In genomic region chr17:35379729-35380451, GRCm38 (mm10) we compare ENCODE assay signal across 7 mouse cellular contexts. TPM values are rescaled to one million over a fixed set of nuclear protein-coding genes. Genes with fewer than 3 reads are reported as not detected.
DNase-seq lines count a peak whose midpoint lies in the region; ATAC-seq and TF ChIP-seq lines count a peak whose summit lies in the region.

No protein-coding gene starts in this region.

- no peak overlapping the region for H3K27ac ChIP-seq in intestine, embryonic 16.5 days (ENCODE audit: low read length)
- no peak overlapping the region for H3K27ac ChIP-seq in neural tube, embryonic 12.5 days

- 1% methylated on average over 67 of the region's 70 CpGs for WGBS in intestine, embryonic 16.5 days
- WGBS in neural tube, embryonic 12.5 days, result under 1% methylated on average over 70 of the region's 70 CpGs

- TF ChIP-seq CTCF in brain, embryonic 14.5 days (IDR thresholded peaks at IDR 0.05; ENCODE audit: borderline replicate concordance, extremely low read depth, insufficient read depth, insufficient read length), result no peak

- H3K9me3 ChIP-seq in intestine, embryonic 16.5 days (ENCODE audit: control insufficient read depth, low read length), result no peaks in the 10 kb centered on the region; the same call in 1 of the 2 replicates
- H3K9me3 ChIP-seq in neural tube, embryonic 12.5 days, result 0 out of 2 replicates have a peak, but pooled peaks cover 3% of the 10 kb centered on the region

- intact Hi-C loops in gastrocnemius, postnatal 14 days (cut with DNase I; ENCODE audit: low total_unique reads), result no loop called here

- ATAC-seq in intestine, embryonic 16.5 days, result peak; percentile 77
- peak; percentile 71 for ATAC-seq in neural tube, embryonic 12.5 days (ENCODE audit: low FRiP score, low read depth)

- H3K9ac ChIP-seq in intestine, embryonic 16.5 days (ENCODE audit: low read depth, low read length), result peak overlapping the region; percentile 78
- H3K9ac ChIP-seq in neural tube, embryonic 12.5 days, result peak overlapping the region; percentile 59

- no peaks in the 10 kb centered on the region for H3K27me3 ChIP-seq in intestine, embryonic 16.5 days (replicated peaks; ENCODE audit: control insufficient read depth, insufficient read depth, low read length)
- H3K27me3 ChIP-seq in neural tube, embryonic 12.5 days (replicated peaks), result 0 out of 2 replicates have a peak, but pooled peaks cover 4% of the 10 kb centered on the region

- TF ChIP-seq POLR2A in brain, embryonic 14.5 days (IDR thresholded peaks at IDR 0.05; ENCODE audit: borderline replicate concordance, extremely low read depth, insufficient read depth, insufficient read length, poor library complexity, severe bottlenecking), result no peak

- H3K4me2 ChIP-seq in intestine, embryonic 16.5 days (ENCODE audit: low read depth, low read length), result peak overlapping the region; percentile 98
- peak overlapping the region; percentile 96 for H3K4me2 ChIP-seq in neural tube, embryonic 12.5 days (replicated peaks)

- no peaks in the 10 kb centered on the region for H3K36me3 ChIP-seq in intestine, embryonic 16.5 days (ENCODE audit: control insufficient read depth, insufficient read depth, low read length)
- no peaks in the 10 kb centered on the region for H3K36me3 ChIP-seq in neural tube, embryonic 12.5 days

- H3K4me3 ChIP-seq in intestine, embryonic 16.5 days (ENCODE audit: low read length), result peak overlapping the region; percentile 76
- H3K4me3 ChIP-seq in neural tube, embryonic 12.5 days, result peak overlapping the region; percentile 54

- H3K4me1 ChIP-seq in intestine, embryonic 16.5 days (ENCODE audit: control insufficient read depth, insufficient read depth, low read length), result 0 out of 2 replicates have a peak, but pooled peaks cover 3% of the 10 kb centered on the region
- 0 out of 2 replicates have a peak, but pooled peaks cover 8% of the 10 kb centered on the region for H3K4me1 ChIP-seq in neural tube, embryonic 12.5 days

- DNase-seq in Muller cell, postnatal 12 days (ENCODE audit: inconsistent ontology term), result peak; percentile 65
- peak; percentile 4 for DNase-seq in brain, embryonic 14.5 days (ENCODE audit: low read depth)
- DNase-seq in gastrocnemius, postnatal 14 days, result peak; percentile 11
- DNase-seq in lung, adult 18-20 months, result peak; percentile 50 to 60
- peak; percentile 64 for DNase-seq in thymus, postnatal 25 days

RNA-seq across cellular contexts. Expression of gene H2-Q4, which starts 0.5 kb away (rescaled TPM):
- polyA plus RNA-seq in brain, embryonic 14.5 days (2012; rRNA removed), result 2.9 and 3.0 TPM in 2 replicates
- 1 to 10 TPM; 3.0 to 4.1 TPM for total RNA-seq in gastrocnemius, postnatal 14 days (2021)
- 4.8 and 5.1 TPM in 2 replicates for polyA plus RNA-seq in intestine, embryonic 16.5 days (2015; fragmentation: Nextera tagmentation; extraction: Ambion mirVana)
- polyA plus RNA-seq in neural tube, embryonic 12.5 days (2016; fragmentation: Nextera tagmentation; extraction: Ambion mirVana), result 2.7 and 3.2 TPM in 2 replicates

RNA-seq across cellular contexts. Expression of gene H2-Q2, which starts 37.8 kb away (rescaled TPM):
- 0.97 and 1.4 TPM in 2 replicates for polyA plus RNA-seq in brain, embryonic 14.5 days (2012; rRNA removed)
- total RNA-seq in gastrocnemius, postnatal 14 days (2021), result under 1 TPM; 0.33 to 0.58 TPM
- 136 and 184 TPM in 2 replicates for polyA plus RNA-seq in intestine, embryonic 16.5 days (2015; fragmentation: Nextera tagmentation; extraction: Ambion mirVana)
- polyA plus RNA-seq in neural tube, embryonic 12.5 days (2016; fragmentation: Nextera tagmentation; extraction: Ambion mirVana), result 0.28 and 0.42 TPM in 2 replicates

RNA-seq across cellular contexts. Expression of gene H2-Q6, which starts 44.8 kb away (rescaled TPM):
- polyA plus RNA-seq in brain, embryonic 14.5 days (2012; rRNA removed), result 0.57 and 0.58 TPM in 2 replicates
- under 1 TPM in 1 of 2 experiments, not detected in 1; 0.10 TPM for total RNA-seq in gastrocnemius, postnatal 14 days (2021)
- 2.0 and 2.2 TPM in 2 replicates for polyA plus RNA-seq in intestine, embryonic 16.5 days (2015; fragmentation: Nextera tagmentation; extraction: Ambion mirVana)
- polyA plus RNA-seq in neural tube, embryonic 12.5 days (2016; fragmentation: Nextera tagmentation; extraction: Ambion mirVana), result 0.48 and 0.64 TPM in 2 replicates

RNA-seq across cellular contexts. Expression of gene H2-Q7, which starts 59.1 kb away (rescaled TPM):
- 3.6 and 4.3 TPM in 2 replicates for polyA plus RNA-seq in brain, embryonic 14.5 days (2012; rRNA removed)
- total RNA-seq in gastrocnemius, postnatal 14 days (2021), result under 1 TPM; 0.35 to 0.64 TPM
- polyA plus RNA-seq in intestine, embryonic 16.5 days (2015; fragmentation: Nextera tagmentation; extraction: Ambion mirVana), result 5.9 and 7.3 TPM in 2 replicates
- polyA plus RNA-seq in neural tube, embryonic 12.5 days (2016; fragmentation: Nextera tagmentation; extraction: Ambion mirVana), result 6.5 and 6.8 TPM in 2 replicates

RNA-seq across cellular contexts. Expression of gene H2-Q1, which starts 59.7 kb away (rescaled TPM):
- 0.10 TPM in 2 replicates for polyA plus RNA-seq in brain, embryonic 14.5 days (2012; rRNA removed)
- under 1 TPM; 0.18 to 0.47 TPM for total RNA-seq in gastrocnemius, postnatal 14 days (2021)
- polyA plus RNA-seq in intestine, embryonic 16.5 days (2015; fragmentation: Nextera tagmentation; extraction: Ambion mirVana), result 8.8 and 12.8 TPM in 2 replicates
- polyA plus RNA-seq in neural tube, embryonic 12.5 days (2016; fragmentation: Nextera tagmentation; extraction: Ambion mirVana), result 0.06 and 0.10 TPM in 2 replicates

Comparison
In these comparisons a context has a peak if more than half of its experiments do, and no peak if none do; other contexts are left out.
1. DNase-seq: peak in every context shown above with its lines; median percentile 65 in Muller cell, postnatal 12 days; 64 in thymus, postnatal 25 days; 55 in lung, adult 18-20 months; 11 in gastrocnemius, postnatal 14 days; 4 in brain, embryonic 14.5 days.
2. RNA of gene H2-Q2, which starts 37.8 kb away (polyA plus RNA-seq): 136 to 184 TPM in intestine, embryonic 16.5 days; 0.97 to 1.4 TPM in brain, embryonic 14.5 days and 0.28 to 0.42 TPM in neural tube, embryonic 12.5 days; every median in the first group is over 10 times any median in the second.